Mouse (Mus musculus) bone marrow, adult 2 months (tissue): Measurements from ENCODE around the gene Mrs2. TPM values are rescaled to one million over a fixed set of nuclear protein-coding genes. Genes with fewer than 3 reads are reported as not detected.

ENCODE experiments used
- H3K27ac ChIP-seq: fragments of 200-500 bp; 2 replicates; pipeline ENCODE4 v1.5.1; 2012; ENCODE audit warnings: low read depth, mild to moderate bottlenecking, control low read depth, inconsistent platforms, low read length; ENCODE audit not compliant: control insufficient read depth, poor library complexity, insufficient read depth
- H3K4me1 ChIP-seq: fragments of 200-500 bp; 2 replicates; pipeline ENCODE4 v1.6.1; 2011; ENCODE audit warnings: low read length; ENCODE audit not compliant: control insufficient read depth, insufficient read depth
- H3K4me3 ChIP-seq: fragments of 200-500 bp; replicated peaks from 2 replicates; pipeline ENCODE3; 2011; ENCODE audit warnings: mild to moderate bottlenecking, low read depth, low read length, control low read depth; ENCODE audit not compliant: control insufficient read depth
- CTCF ChIP-seq: fragments of 200-500 bp; IDR thresholded peaks from 2 replicates; pipeline ENCODE4 v1.5.1; 2011; ENCODE audit warnings: low read length, control low read depth; ENCODE audit not compliant: control insufficient read depth, insufficient read depth
- POLR2A ChIP-seq: fragments of 200-500 bp; IDR thresholded peaks from 2 replicates; pipeline ENCODE4 v1.6.1; 2011; ENCODE audit warnings: low read depth, mild to moderate bottlenecking, control low read depth, low read length, borderline replicate concordance; ENCODE audit not compliant: control insufficient read depth
- WGBS: fragments of 180-500 bp; shearing (Covaris S2); methylation state at CpG from one replicate; pipeline ENCODE4 v1.1.7; 2018; 5-methylcytosine and 5-hydroxymethylcytosine counted together
- polyA plus RNA-seq: library from polyadenylated mRNA; stranded (reverse); fragments of >200 nt; gene quantifications from 2 replicates; pipeline ENCODE4 v1.2.4, GENCODE M21; 2011; ENCODE audit warnings: low replicate concordance; ENCODE audit not compliant: missing spikeins, insufficient read depth, insufficient read length

Gene Mrs2
- polyA plus RNA-seq, 1 experiment: 23.9 TPM

GRCm38 (mm10) chr13:25027114-25027425 lies 6.9 kb upstream of the Mrs2 start:
- TF ChIP-seq POLR2A (no peak), CTCF (no peak)
- H3K4me1 ChIP-seq: no peaks in the 10 kb centered on the region
- 76% methylated on average over 3 of the region's 3 CpGs for WGBS
- H3K4me3 ChIP-seq: no peak overlapping the region
- no peak overlapping the region for H3K27ac ChIP-seq

- WGBS: 88% methylated on average over 6 of the region's 6 CpGs
- no peak overlapping the region for H3K27ac ChIP-seq
- H3K4me1 ChIP-seq: no peaks in the 10 kb centered on the region
- no peak overlapping the region for H3K4me3 ChIP-seq
- TF ChIP-seq POLR2A (no peak), CTCF (no peak)
Observed at GRCm38 (mm10) chr13:25026409-25027113, 6.4 kb upstream of the Mrs2 start.

GRCm38 (mm10) chr13:25024655-25025054 lies 4.5 kb upstream of the Mrs2 start:
- 30% methylated on average over 2 of the region's 2 CpGs for WGBS
- no peak for TF ChIP-seq CTCF
- TF ChIP-seq POLR2A: no peak
- Histone ChIP-seq H3K4me1 (no peaks in the 10 kb centered on the region; the same call in 1 of the 2 replicates), H3K27ac (no peak overlapping the region), H3K4me3 (no peak overlapping the region)

- Histone ChIP-seq H3K4me3 (no peak overlapping the region), H3K27ac (no peak overlapping the region), H3K4me1 (no peaks in the 10 kb centered on the region; the same call in 1 of the 2 replicates)
- TF ChIP-seq CTCF (no peak), POLR2A (no peak)
- 55% methylated on average over 3 of the region's 3 CpGs for WGBS
Observed at GRCm38 (mm10) chr13:25023129-25023528, 3.0 kb upstream of the Mrs2 start.

GRCm38 (mm10) chr13:25022386-25022785 lies 2.2 kb upstream of the Mrs2 start:
- WGBS: 69% methylated on average over 4 of the region's 4 CpGs
- no peak overlapping the region for H3K27ac ChIP-seq
- H3K4me1 ChIP-seq: no peaks in the 10 kb centered on the region; the same call in 1 of the 2 replicates
- no peak for TF ChIP-seq POLR2A
- no peak for TF ChIP-seq CTCF
- no peak overlapping the region for H3K4me3 ChIP-seq

- WGBS: 36% methylated on average over 4 of the region's 4 CpGs
- TF ChIP-seq CTCF: no peak
- TF ChIP-seq POLR2A: no peak
- H3K4me1 ChIP-seq: no peaks in the 10 kb centered on the region; the same call in 1 of the 2 replicates
- peak overlapping the region; percentile 87 for H3K4me3 ChIP-seq
- no peak overlapping the region for H3K27ac ChIP-seq
Observed at GRCm38 (mm10) chr13:25020540-25020892, 337 bp upstream of the Mrs2 start.

GRCm38 (mm10) chr13:25018316-25018715 lies 1.9 kb downstream of the Mrs2 start:
- 93% methylated on average over 9 of the region's 9 CpGs for WGBS
- TF ChIP-seq POLR2A: no peak
- no peak for TF ChIP-seq CTCF
- H3K27ac ChIP-seq: no peak overlapping the region
- H3K4me3 ChIP-seq: no peak overlapping the region
- no peaks in the 10 kb centered on the region; the same call in 1 of the 2 replicates for H3K4me1 ChIP-seq

- no peaks in the 10 kb centered on the region for H3K4me1 ChIP-seq
- H3K27ac ChIP-seq: no peak overlapping the region
- no peak for TF ChIP-seq POLR2A
- no peak for TF ChIP-seq CTCF
- 45% methylated on average over 8 of the region's 8 CpGs for WGBS
- no peak overlapping the region for H3K4me3 ChIP-seq
Observed at GRCm38 (mm10) chr13:25007115-25007514, 13.1 kb downstream of the Mrs2 start.

GRCm38 (mm10) chr13:25002965-25003364 lies 17.2 kb downstream of the Mrs2 start:
- Histone ChIP-seq H3K4me1 (no peaks in the 10 kb centered on the region), H3K4me3 (no peak overlapping the region), H3K27ac (no peak overlapping the region)
- TF ChIP-seq CTCF: no peak
- no peak for TF ChIP-seq POLR2A
